Mouse (Mus musculus): ENCODE measurements around the gene Slc45a3.

Gene Slc45a3

GRCm38 (mm10) chr1:131964580-131964979 is 1.8 kb downstream of the Slc45a3 start:
- no peak for DNase-seq (ENCODE audit: low read depth, low spot score)

- DNase-seq (ENCODE audit: low read depth, low spot score): no peak
These were observed 3.1 kb downstream of the Slc45a3 start for GRCm38 (mm10) chr1:131965818-131966217.

- DNase-seq (ENCODE audit: low read depth, low spot score): no peak
These were observed 4.6 kb downstream of the Slc45a3 start for GRCm38 (mm10) chr1:131967336-131967735.

- DNase-seq (ENCODE audit: low read depth, low spot score): no peak
These were observed 5.8 kb downstream of the Slc45a3 start for GRCm38 (mm10) chr1:131968556-131968955.

- no peak for DNase-seq (ENCODE audit: low read depth, low spot score)
These were observed 6.2 kb downstream of the Slc45a3 start for GRCm38 (mm10) chr1:131968983-131969382.

- DNase-seq (ENCODE audit: low read depth, low spot score): no peak
These were observed 7.1 kb downstream of the Slc45a3 start for GRCm38 (mm10) chr1:131969825-131970224.

- no peak for DNase-seq (ENCODE audit: low read depth, low spot score)
These were observed 7.5 kb downstream of the Slc45a3 start for GRCm38 (mm10) chr1:131970322-131970660.

GRCm38 (mm10) chr1:131970661-131971520 is 8.1 kb downstream of the Slc45a3 start:
- DNase-seq (ENCODE audit: low read depth, low spot score): no peak

GRCm38 (mm10) chr1:131971771-131972497 is 9.2 kb downstream of the Slc45a3 start:
- no peak for DNase-seq (ENCODE audit: low read depth, low spot score)

GRCm38 (mm10) chr1:131972498-131973334 is 9.9 kb downstream of the Slc45a3 start:
- no peak for DNase-seq (ENCODE audit: low read depth, low spot score)

- DNase-seq (ENCODE audit: low read depth, low spot score): no peak
These were observed 11.2 kb downstream of the Slc45a3 start for GRCm38 (mm10) chr1:131973991-131974390.

- DNase-seq (ENCODE audit: low read depth, low spot score): no peak
These were observed 14.1 kb downstream of the Slc45a3 start for GRCm38 (mm10) chr1:131976886-131977285.

- DNase-seq (ENCODE audit: low read depth, low spot score): no peak
These were observed 17.7 kb downstream of the Slc45a3 start for GRCm38 (mm10) chr1:131980471-131980870.

GRCm38 (mm10) chr1:131981378-131982013 is 18.7 kb downstream of the Slc45a3 start:
- DNase-seq (ENCODE audit: low read depth, low spot score): no peak

GRCm38 (mm10) chr1:131982907-131983306 is 20.1 kb downstream of the Slc45a3 start:
- no peak for DNase-seq (ENCODE audit: low read depth, low spot score)

- DNase-seq (ENCODE audit: low read depth, low spot score): no peak
These were observed 21.0 kb downstream of the Slc45a3 start for GRCm38 (mm10) chr1:131983806-131984205.

GRCm38 (mm10) chr1:131987432-131987831 is 24.7 kb downstream of the Slc45a3 start:
- no peak for DNase-seq (ENCODE audit: low read depth, low spot score)

- DNase-seq (ENCODE audit: low read depth, low spot score): no peak
These were observed 26.7 kb downstream of the Slc45a3 start for GRCm38 (mm10) chr1:131989476-131989875.

- no peak for DNase-seq (ENCODE audit: low read depth, low spot score)
These were observed 27.5 kb downstream of the Slc45a3 start for GRCm38 (mm10) chr1:131990083-131990760.

- DNase-seq (ENCODE audit: low read depth, low spot score): no peak
These were observed 29.8 kb downstream of the Slc45a3 start for GRCm38 (mm10) chr1:131992561-131993001.

Data from WW6 (cell line).